Mouse (Mus musculus): Measurements from ENCODE around the gene Nek6. TPM values are rescaled to one million over a fixed set of nuclear protein-coding genes. Genes with fewer than 3 reads are reported as not detected.

Gene Nek6
- polyA plus RNA-seq, 2 experiments: 77.2 to 123 TPM

GRCm38 (mm10) chr2:38614437-38614836, 103.0 kb downstream of the Nek6 start:
- H3K36me3 ChIP-seq (ENCODE audit: control insufficient read depth, insufficient read depth, low read length): peaks cover 29% of the 10 kb centered on the region
- H3K27ac ChIP-seq (replicated peaks; ENCODE audit: low read depth, low read length): no peak overlapping the region
- TF ChIP-seq POLR2A (IDR thresholded peaks at IDR 0.05; ENCODE audit: borderline replicate concordance, extremely low read depth, insufficient read depth, insufficient read length): no peak
- H3K9me3 ChIP-seq (ENCODE audit: control insufficient read depth, low read length): no peaks in the 10 kb centered on the region
- H3K4me3 ChIP-seq (replicated peaks; ENCODE audit: low read length): no peak overlapping the region
- H3K4me1 ChIP-seq (ENCODE audit: control insufficient read depth, insufficient read depth, low read length): no peaks in the 10 kb centered on the region
- H3K4me2 ChIP-seq (replicated peaks; ENCODE audit: low read depth, low read length, severe bottlenecking): no peak overlapping the region
- no peaks in the 10 kb centered on the region for H3K27me3 ChIP-seq (ENCODE audit: control insufficient read depth, insufficient read depth, low read length)
- H3K9ac ChIP-seq (ENCODE audit: low read depth, low read length, severe bottlenecking): no peak overlapping the region
- 85% methylated on average over 6 of the region's 6 CpGs for WGBS
- DNase-seq (ENCODE audit: low spot score) (no peak), ATAC-seq (ENCODE audit: low FRiP score, low read depth) (no peak)

DNA sequence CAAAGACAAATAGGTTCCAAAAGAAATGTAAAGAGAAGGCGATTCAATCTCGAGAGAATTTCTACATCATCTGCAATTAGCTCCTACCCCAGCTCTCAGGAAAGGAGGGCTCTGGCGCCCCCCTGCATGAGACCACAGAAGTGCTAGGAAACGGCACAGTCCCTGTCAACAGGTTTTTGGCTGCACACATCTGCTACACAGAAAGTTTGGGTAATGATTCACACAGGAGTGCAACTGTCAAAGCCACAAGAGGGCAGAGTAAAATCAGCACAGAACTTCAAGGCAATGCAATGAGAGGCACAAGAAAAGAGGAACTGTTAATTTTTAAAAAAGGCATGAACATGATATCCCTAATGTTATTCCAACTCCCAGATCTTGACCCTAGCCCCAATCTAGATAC, 104.6 kb downstream of the Nek6 start:
- no peak overlapping the region for H3K27ac ChIP-seq (replicated peaks; ENCODE audit: low read depth, low read length)
- H3K4me3 ChIP-seq (replicated peaks; ENCODE audit: low read length): no peak overlapping the region
- TF ChIP-seq POLR2A (IDR thresholded peaks at IDR 0.05; ENCODE audit: borderline replicate concordance, extremely low read depth, insufficient read depth, insufficient read length): no peak
- 63% methylated on average over 4 of the region's 4 CpGs for WGBS
- H3K27me3 ChIP-seq (ENCODE audit: control insufficient read depth, insufficient read depth, low read length): no peaks in the 10 kb centered on the region
- DNase-seq (ENCODE audit: low spot score) (no peak), ATAC-seq (ENCODE audit: low FRiP score, low read depth) (no peak)
- peaks cover 31% of the 10 kb centered on the region for H3K36me3 ChIP-seq (ENCODE audit: control insufficient read depth, insufficient read depth, low read length)
- H3K9ac ChIP-seq (ENCODE audit: low read depth, low read length, severe bottlenecking): no peak overlapping the region
- no peaks in the 10 kb centered on the region for H3K9me3 ChIP-seq (ENCODE audit: control insufficient read depth, low read length)
- no peak overlapping the region for H3K4me2 ChIP-seq (replicated peaks; ENCODE audit: low read depth, low read length, severe bottlenecking)
- no peaks in the 10 kb centered on the region for H3K4me1 ChIP-seq (ENCODE audit: control insufficient read depth, insufficient read depth, low read length)

- H3K36me3 ChIP-seq (ENCODE audit: control insufficient read depth, insufficient read depth, low read length): peaks cover 40% of the 10 kb centered on the region
- H3K27me3 ChIP-seq (ENCODE audit: control insufficient read depth, insufficient read depth, low read length): no peaks in the 10 kb centered on the region
- H3K27ac ChIP-seq (replicated peaks; ENCODE audit: low read depth, low read length): no peak overlapping the region
- ATAC-seq (ENCODE audit: low FRiP score, low read depth) (no peak), DNase-seq (ENCODE audit: low spot score) (no peak)
- WGBS: 77% methylated on average over 5 of the region's 5 CpGs
- H3K4me1 ChIP-seq (ENCODE audit: control insufficient read depth, insufficient read depth, low read length): no peaks in the 10 kb centered on the region
- TF ChIP-seq POLR2A (IDR thresholded peaks at IDR 0.05; ENCODE audit: borderline replicate concordance, extremely low read depth, insufficient read depth, insufficient read length): no peak
- no peak overlapping the region for H3K4me2 ChIP-seq (replicated peaks; ENCODE audit: low read depth, low read length, severe bottlenecking)
- H3K9me3 ChIP-seq (ENCODE audit: control insufficient read depth, low read length): no peaks in the 10 kb centered on the region
- no peak overlapping the region for H3K4me3 ChIP-seq (replicated peaks; ENCODE audit: low read length)
- no peak overlapping the region for H3K9ac ChIP-seq (ENCODE audit: low read depth, low read length, severe bottlenecking)
These were observed 105.8 kb downstream of the Nek6 start for GRCm38 (mm10) chr2:38616956-38617872.

DNA sequence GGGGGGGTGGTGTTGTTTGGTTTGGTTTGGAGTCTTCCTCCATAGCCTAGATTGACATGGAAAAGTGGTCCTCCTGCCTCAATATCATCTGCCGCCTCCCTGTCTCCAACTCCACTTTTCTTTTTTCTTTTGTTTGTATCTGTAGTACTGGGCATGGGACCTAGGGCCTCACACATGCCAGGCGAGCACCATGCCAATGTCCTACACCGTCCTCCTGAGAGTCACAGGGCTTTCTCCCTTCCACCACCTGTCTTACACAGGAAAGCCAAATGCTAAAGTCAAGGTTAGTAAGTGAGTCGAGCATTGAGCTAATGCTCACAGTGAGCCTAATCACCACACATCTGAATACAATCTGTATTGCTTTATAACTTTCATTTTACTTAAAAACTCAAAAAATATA, 108.3 kb downstream of the Nek6 start:
- TF ChIP-seq POLR2A (IDR thresholded peaks at IDR 0.05; ENCODE audit: borderline replicate concordance, extremely low read depth, insufficient read depth, insufficient read length): no peak
- Histone ChIP-seq H3K27ac (replicated peaks; ENCODE audit: low read depth, low read length) (no peak overlapping the region), H3K36me3 (ENCODE audit: control insufficient read depth, insufficient read depth, low read length) (peaks cover 35% of the 10 kb centered on the region), H3K9ac (ENCODE audit: low read depth, low read length, severe bottlenecking) (no peak overlapping the region), H3K9me3 (ENCODE audit: control insufficient read depth, low read length) (no peaks in the 10 kb centered on the region), H3K4me3 (replicated peaks; ENCODE audit: low read length) (no peak overlapping the region), H3K27me3 (ENCODE audit: control insufficient read depth, insufficient read depth, low read length) (no peaks in the 10 kb centered on the region), H3K4me2 (replicated peaks; ENCODE audit: low read depth, low read length, severe bottlenecking) (no peak overlapping the region), H3K4me1 (ENCODE audit: control insufficient read depth, insufficient read depth, low read length) (no peaks in the 10 kb centered on the region)
- 95% methylated on average over 4 of the region's 4 CpGs for WGBS
- ATAC-seq (ENCODE audit: low FRiP score, low read depth) (no peak), DNase-seq (ENCODE audit: low spot score) (no peak)

- H3K9me3 ChIP-seq (ENCODE audit: control insufficient read depth, low read length): no peaks in the 10 kb centered on the region
- H3K36me3 ChIP-seq (ENCODE audit: control insufficient read depth, insufficient read depth, low read length): peaks cover 48% of the 10 kb centered on the region
- no peak for TF ChIP-seq POLR2A (IDR thresholded peaks at IDR 0.05; ENCODE audit: borderline replicate concordance, extremely low read depth, insufficient read depth, insufficient read length)
- DNase-seq (ENCODE audit: low spot score): no peak
- no peak overlapping the region for H3K27ac ChIP-seq (replicated peaks; ENCODE audit: low read depth, low read length)
- no peak overlapping the region for H3K4me3 ChIP-seq (replicated peaks; ENCODE audit: low read length)
- WGBS: 88% methylated on average over 4 of the region's 4 CpGs
- no peak overlapping the region for H3K9ac ChIP-seq (ENCODE audit: low read depth, low read length, severe bottlenecking)
- no peaks in the 10 kb centered on the region for H3K27me3 ChIP-seq (ENCODE audit: control insufficient read depth, insufficient read depth, low read length)
- no peak overlapping the region for H3K4me2 ChIP-seq (replicated peaks; ENCODE audit: low read depth, low read length, severe bottlenecking)
- ATAC-seq (ENCODE audit: low FRiP score, low read depth): no peak
- no peaks in the 10 kb centered on the region for H3K4me1 ChIP-seq (ENCODE audit: control insufficient read depth, insufficient read depth, low read length)
These were observed 109.6 kb downstream of the Nek6 start for GRCm38 (mm10) chr2:38621076-38621475.
